Mouse (Mus musculus): Measurements from ENCODE around the gene Plekha7. TPM values are rescaled to one million over a fixed set of nuclear protein-coding genes. Genes with fewer than 3 reads are reported as not detected.

The Plekha7 gene
- total and polyA plus RNA-seq, 2 experiments from 2014 or later = 9.0 to 20.9 TPM

GRCm38 (mm10) chr7:116198407-116198806, 109.8 kb downstream of the Plekha7 start:
- Histone ChIP-seq H3K27ac (ENCODE audit: low read depth, low read length) (no peak overlapping the region), H3K27me3 (ENCODE audit: insufficient read depth, low read length) (no peaks in the 10 kb centered on the region), H3K9me3 (ENCODE audit: low read length) (no peaks in the 10 kb centered on the region), H3K9ac (replicated peaks; ENCODE audit: low read length, poor library complexity, severe bottlenecking) (no peak overlapping the region), H3K4me1 (ENCODE audit: insufficient read depth, low read length) (0 out of 2 replicates have a peak, but pooled peaks cover 4% of the 10 kb centered on the region), H3K4me2 (ENCODE audit: low read depth, low read length, poor library complexity, severe bottlenecking) (no peak overlapping the region), H3K4me3 (ENCODE audit: low read depth, low read length) (no peak overlapping the region), H3K36me3 (ENCODE audit: insufficient read depth, low read length) (no peaks in the 10 kb centered on the region)
- 24% methylated on average over 7 of the region's 7 CpGs for WGBS
- TF ChIP-seq CTCF (IDR thresholded peaks at IDR 0.05) = no peak
- DNase-seq (ENCODE audit: low spot score) (no peak), ATAC-seq (ENCODE audit: low FRiP score) (no peak)

- WGBS = 68% methylated on average over 8 of the region's 8 CpGs
- ATAC-seq (ENCODE audit: low FRiP score) = no peak
Measured at GRCm38 (mm10) chr7:116196974-116197679, 111.0 kb downstream of the Plekha7 start.

GRCm38 (mm10) chr7:116194996-116195395, 113.2 kb downstream of the Plekha7 start:
- no peak for TF ChIP-seq CTCF (IDR thresholded peaks at IDR 0.05)
- H3K4me1 ChIP-seq (ENCODE audit: insufficient read depth, low read length) = peaks cover 10% of the 10 kb centered on the region; the same call in 1 of the 2 replicates
- no peak for ATAC-seq (ENCODE audit: low FRiP score)

More at GRCm38 (mm10) chr7:116196974-116197679, 111.0 kb downstream of the Plekha7 start:
- Histone ChIP-seq H3K27me3 (ENCODE audit: insufficient read depth, low read length) (no peaks in the 10 kb centered on the region), H3K27ac (ENCODE audit: low read depth, low read length) (no peak overlapping the region), H3K4me3 (ENCODE audit: low read depth, low read length) (no peak overlapping the region), H3K4me1 (ENCODE audit: insufficient read depth, low read length) (0 out of 2 replicates have a peak, but pooled peaks cover 4% of the 10 kb centered on the region), H3K9ac (replicated peaks; ENCODE audit: low read length, poor library complexity, severe bottlenecking) (no peak overlapping the region), H3K4me2 (ENCODE audit: low read depth, low read length, poor library complexity, severe bottlenecking) (no peak overlapping the region), H3K36me3 (ENCODE audit: insufficient read depth, low read length) (no peaks in the 10 kb centered on the region), H3K9me3 (ENCODE audit: low read length) (no peaks in the 10 kb centered on the region)
- no peak for DNase-seq (ENCODE audit: low spot score)
- no peak for TF ChIP-seq CTCF (IDR thresholded peaks at IDR 0.05)

GRCm38 (mm10) chr7:116192966-116193365, 115.2 kb downstream of the Plekha7 start:
- no peak for ATAC-seq (ENCODE audit: low FRiP score)
- DNase-seq (ENCODE audit: low spot score) = no peak
- Histone ChIP-seq H3K9ac (replicated peaks; ENCODE audit: low read length, poor library complexity, severe bottlenecking) (no peak overlapping the region), H3K4me1 (ENCODE audit: insufficient read depth, low read length) (peaks cover 7% of the 10 kb centered on the region; the same call in 1 of the 2 replicates), H3K27ac (ENCODE audit: low read depth, low read length) (no peak overlapping the region), H3K9me3 (ENCODE audit: low read length) (no peaks in the 10 kb centered on the region), H3K36me3 (ENCODE audit: insufficient read depth, low read length) (no peaks in the 10 kb centered on the region), H3K27me3 (ENCODE audit: insufficient read depth, low read length) (no peaks in the 10 kb centered on the region), H3K4me3 (ENCODE audit: low read depth, low read length) (no peak overlapping the region), H3K4me2 (ENCODE audit: low read depth, low read length, poor library complexity, severe bottlenecking) (no peak overlapping the region)
- no peak for TF ChIP-seq CTCF (IDR thresholded peaks at IDR 0.05)
- WGBS = 89% methylated on average over 7 of the region's 7 CpGs

More at GRCm38 (mm10) chr7:116194996-116195395, 113.2 kb downstream of the Plekha7 start:
- no peaks in the 10 kb centered on the region for H3K27me3 ChIP-seq (ENCODE audit: insufficient read depth, low read length)
- H3K27ac ChIP-seq (ENCODE audit: low read depth, low read length) = no peak overlapping the region
- H3K36me3 ChIP-seq (ENCODE audit: insufficient read depth, low read length) = no peaks in the 10 kb centered on the region
- no peak for DNase-seq (ENCODE audit: low spot score)
- WGBS = 90% methylated on average over 7 of the region's 7 CpGs
- no peaks in the 10 kb centered on the region for H3K9me3 ChIP-seq (ENCODE audit: low read length)
- no peak overlapping the region for H3K4me2 ChIP-seq (ENCODE audit: low read depth, low read length, poor library complexity, severe bottlenecking)
- no peak overlapping the region for H3K4me3 ChIP-seq (ENCODE audit: low read depth, low read length)
- no peak overlapping the region for H3K9ac ChIP-seq (replicated peaks; ENCODE audit: low read length, poor library complexity, severe bottlenecking)

- DNase-seq (ENCODE audit: low spot score) = no peak
- Histone ChIP-seq H3K4me2 (ENCODE audit: low read depth, low read length, poor library complexity, severe bottlenecking) (no peak overlapping the region), H3K27me3 (ENCODE audit: insufficient read depth, low read length) (no peaks in the 10 kb centered on the region), H3K36me3 (ENCODE audit: insufficient read depth, low read length) (no peaks in the 10 kb centered on the region), H3K9ac (replicated peaks; ENCODE audit: low read length, poor library complexity, severe bottlenecking) (no peak overlapping the region), H3K4me3 (ENCODE audit: low read depth, low read length) (no peak overlapping the region), H3K4me1 (ENCODE audit: insufficient read depth, low read length) (peaks cover 7% of the 10 kb centered on the region; the same call in 1 of the 2 replicates), H3K27ac (ENCODE audit: low read depth, low read length) (no peak overlapping the region), H3K9me3 (ENCODE audit: low read length) (no peaks in the 10 kb centered on the region)
- 74% methylated on average over 4 of the region's 4 CpGs for WGBS
- no peak for TF ChIP-seq CTCF (IDR thresholded peaks at IDR 0.05)
- no peak for ATAC-seq (ENCODE audit: low FRiP score)
Measured at GRCm38 (mm10) chr7:116192096-116192595, 116.0 kb downstream of the Plekha7 start.

GRCm38 (mm10) chr7:116191138-116191537, 117.0 kb downstream of the Plekha7 start:
- Histone ChIP-seq H3K27ac (ENCODE audit: low read depth, low read length) (no peak overlapping the region), H3K27me3 (ENCODE audit: insufficient read depth, low read length) (no peaks in the 10 kb centered on the region), H3K9me3 (ENCODE audit: low read length) (no peaks in the 10 kb centered on the region), H3K4me2 (ENCODE audit: low read depth, low read length, poor library complexity, severe bottlenecking) (no peak overlapping the region), H3K9ac (replicated peaks; ENCODE audit: low read length, poor library complexity, severe bottlenecking) (no peak overlapping the region), H3K36me3 (ENCODE audit: insufficient read depth, low read length) (no peaks in the 10 kb centered on the region), H3K4me3 (ENCODE audit: low read depth, low read length) (no peak overlapping the region), H3K4me1 (ENCODE audit: insufficient read depth, low read length) (peaks cover 14% of the 10 kb centered on the region; the same call in 1 of the 2 replicates)
- TF ChIP-seq CTCF (IDR thresholded peaks at IDR 0.05) = no peak
- DNase-seq (ENCODE audit: low spot score) (no peak), ATAC-seq (ENCODE audit: low FRiP score) (0 out of 2 replicates have a peak, but pooled peaks have one; percentile 18)
- 23% methylated on average over 3 of the region's 3 CpGs for WGBS

Measured in midbrain, postnatal 0 days (tissue).